Mouse (Mus musculus) kidney, postnatal 0 days (tissue): ENCODE measurements at regions not wholly inside any gene's neighbourhood (a gene's known extent, or its start where the extent isn't known, plus 50 kb on each side); places are given as distances from the start of the nearest gene placed in this dataset.

Experiments
- ATAC-seq: fragments of 200-750 bp; cut with Nextera tagmentation; replicated peaks from 2 replicates; pipeline ENCODE4 v1.8.0; 2017; ENCODE audit warnings: low read depth, moderate number of reproducible peaks, moderate TSS enrichment, moderate library complexity; ENCODE audit not compliant: low FRiP score
- DNase-seq: peaks from one replicate; pipeline ENCODE4 v3.0.0-alpha.2; 2016; ENCODE audit warnings: low spot score
- H3K27ac ChIP-seq: fragments of 300-500 bp; sonication (generic); 2 replicates; pipeline ENCODE4 v1.5.1; 2014; ENCODE audit warnings: mild to moderate bottlenecking
- H3K27me3 ChIP-seq: fragments of 300-500 bp; sonication (generic); 2 replicates; pipeline ENCODE4 v1.6.1; 2014; ENCODE audit warnings: low read length, mixed read lengths; ENCODE audit not compliant: insufficient read depth
- H3K36me3 ChIP-seq: fragments of 300-500 bp; sonication (generic); 2 replicates; pipeline ENCODE4 v1.6.1; 2014; ENCODE audit warnings: low read length, mixed read lengths; ENCODE audit not compliant: insufficient read depth
- H3K4me1 ChIP-seq: fragments of 300-500 bp; sonication (generic); replicated peaks from 2 replicates; pipeline ENCODE4 v1.6.1; 2014; ENCODE audit warnings: antibody characterized with exemption, low read length, mixed read lengths; ENCODE audit not compliant: insufficient read depth
- H3K4me2 ChIP-seq: fragments of 300-500 bp; sonication (generic); 2 replicates; pipeline ENCODE4 v1.6.1; 2014; ENCODE audit warnings: mild to moderate bottlenecking, low read length, moderate library complexity, mixed read lengths
- H3K4me3 ChIP-seq: fragments of 300-500 bp; sonication (generic); replicated peaks from 2 replicates; pipeline ENCODE4 v1.5.1; 2014; ENCODE audit warnings: low read depth, low read length
- H3K9ac ChIP-seq: fragments of 300-500 bp; sonication (generic); 2 replicates; pipeline ENCODE4 v1.6.1; 2014; ENCODE audit warnings: low read depth, low read length
- H3K9me3 ChIP-seq: fragments of 300-500 bp; sonication (generic); replicated peaks from 2 replicates; pipeline ENCODE4 v1.6.1; 2016; ENCODE audit warnings: low read length, inconsistent platforms, mixed read lengths
- CTCF ChIP-seq: IDR thresholded peaks from 2 replicates; pipeline ENCODE4 v1.5.1; 2016; ENCODE audit warnings: antibody characterized with exemption, low read depth, mild to moderate bottlenecking, moderate library complexity
- WGBS: fragments of 180-500 bp; shearing (Covaris S2); extraction: QIAGEN DNeasy Blood & Tissue Kit; methylation state at CpG from one replicate; pipeline ENCODE4 v1.1.7; 2014; 5-methylcytosine and 5-hydroxymethylcytosine counted together

- no peak for TF ChIP-seq CTCF
- Histone ChIP-seq H3K36me3 (no peaks in the 10 kb centered on the region), H3K27ac (no peak overlapping the region), H3K4me3 (no peak overlapping the region), H3K4me1 (no peaks in the 10 kb centered on the region), H3K9me3 (no peaks in the 10 kb centered on the region), H3K9ac (no peak overlapping the region), H3K27me3 (no peaks in the 10 kb centered on the region), H3K4me2 (no peak overlapping the region)
- ATAC-seq (no peak), DNase-seq (no peak)
- 73% methylated on average over 11 of the region's 11 CpGs for WGBS
These were observed 418.6 kb downstream of the Med13l start for GRCm38 (mm10) chr5:118978921-118979630.

- H3K4me2 ChIP-seq, result no peak overlapping the region
- H3K27me3 ChIP-seq, result no peaks in the 10 kb centered on the region
- WGBS, result 15% methylated on average over 14 of the region's 16 CpGs
- H3K9ac ChIP-seq, result no peak overlapping the region
- H3K4me1 ChIP-seq, result no peaks in the 10 kb centered on the region
- ATAC-seq, result no peak
- H3K9me3 ChIP-seq, result no peaks in the 10 kb centered on the region
- H3K4me3 ChIP-seq, result no peak overlapping the region
- no peaks in the 10 kb centered on the region for H3K36me3 ChIP-seq
- TF ChIP-seq CTCF, result no peak
- peak; percentile 39 for DNase-seq
- H3K27ac ChIP-seq, result peak overlapping the region; percentile 2; the same call in 1 of the 2 replicates
These were observed 420.6 kb downstream of the Med13l start for GRCm38 (mm10) chr5:118981046-118981445.

GRCm38 (mm10) chr5:118984251-118984650 lies 423.8 kb downstream of the Med13l start:
- Histone ChIP-seq H3K4me3 (no peak overlapping the region), H3K4me2 (no peak overlapping the region), H3K9me3 (no peaks in the 10 kb centered on the region), H3K9ac (no peak overlapping the region), H3K27me3 (no peaks in the 10 kb centered on the region), H3K27ac (no peak overlapping the region), H3K36me3 (no peaks in the 10 kb centered on the region), H3K4me1 (no peaks in the 10 kb centered on the region)
- WGBS, result 89% methylated on average over 3 of the region's 3 CpGs
- TF ChIP-seq CTCF, result no peak
- ATAC-seq (no peak), DNase-seq (no peak)

GRCm38 (mm10) chr5:118984797-118985408 lies 424.4 kb downstream of the Med13l start:
- no peaks in the 10 kb centered on the region for H3K4me1 ChIP-seq
- H3K9me3 ChIP-seq, result no peaks in the 10 kb centered on the region
- H3K9ac ChIP-seq, result no peak overlapping the region
- WGBS, result 68% methylated on average over 7 of the region's 9 CpGs
- TF ChIP-seq CTCF, result no peak
- H3K4me3 ChIP-seq, result no peak overlapping the region
- H3K27me3 ChIP-seq, result no peaks in the 10 kb centered on the region
- DNase-seq (no peak), ATAC-seq (no peak)
- no peak overlapping the region for H3K4me2 ChIP-seq
- H3K36me3 ChIP-seq, result no peaks in the 10 kb centered on the region
- no peak overlapping the region for H3K27ac ChIP-seq

- H3K4me2 ChIP-seq, result no peak overlapping the region
- H3K9ac ChIP-seq, result no peak overlapping the region
- no peak for TF ChIP-seq CTCF
- no peaks in the 10 kb centered on the region for H3K36me3 ChIP-seq
- H3K27me3 ChIP-seq, result no peaks in the 10 kb centered on the region
- no peak overlapping the region for H3K27ac ChIP-seq
- ATAC-seq, result no peak
- no peaks in the 10 kb centered on the region for H3K9me3 ChIP-seq
- no peak overlapping the region for H3K4me3 ChIP-seq
- no peaks in the 10 kb centered on the region for H3K4me1 ChIP-seq
- no peak for DNase-seq
- 55% methylated on average over 10 of the region's 10 CpGs for WGBS
These were observed 427.0 kb downstream of the Med13l start for GRCm38 (mm10) chr5:118987376-118988000.

- Histone ChIP-seq H3K27ac (no peak overlapping the region), H3K4me3 (no peak overlapping the region), H3K4me1 (no peaks in the 10 kb centered on the region), H3K9ac (no peak overlapping the region), H3K4me2 (no peak overlapping the region), H3K9me3 (no peaks in the 10 kb centered on the region), H3K36me3 (no peaks in the 10 kb centered on the region), H3K27me3 (no peaks in the 10 kb centered on the region; the same call in 1 of the 2 replicates)
- 7% methylated on average over 15 of the region's 15 CpGs for WGBS
- DNase-seq, result no peak
- no peak for ATAC-seq
- TF ChIP-seq CTCF, result no peak
These were observed 438.6 kb downstream of the Med13l start for GRCm38 (mm10) chr5:118999124-118999523.
